Mouse (Mus musculus) layer of hippocampus, adult 6 months (tissue): ENCODE measurements around the gene Mex3b. TPM values are rescaled to one million over a fixed set of nuclear protein-coding genes. Genes with fewer than 3 reads are reported as not detected.

Source experiments
- long read RNA-seq, 2 experiments: library from polyadenylated mRNA; unstranded; transcript quantifications; one replicate each; pipeline ENCODE4 v2.0.0; 2019 to 2020
- polyA plus RNA-seq: library from polyadenylated mRNA; unstranded; fragments of <200 nt; fragmentation: Nextera tagmentation; gene quantifications from 2 replicates; pipeline ENCODE4 v1.2.3, GENCODE M21; 2021

The Mex3b gene
- 3.1 and 3.7 TPM in 2 replicates for polyA plus RNA-seq
- long read RNA-seq, experiment 1, partial matches to known transcripts, result 13 of 14 reads
- long read RNA-seq, experiment 1, other reads (novel, unspliced or antisense), result 1 of 14 reads
- long read RNA-seq, experiment 2, transcript Mex3b-201 (2 exons, 3,355 nt), result major isoform, 6 of 21 reads
- long read RNA-seq, experiment 2, partial matches to known transcripts, result 0 of 21 reads
- long read RNA-seq, experiment 2, other reads (novel, unspliced or antisense), result 15 of 21 reads

DNA sequence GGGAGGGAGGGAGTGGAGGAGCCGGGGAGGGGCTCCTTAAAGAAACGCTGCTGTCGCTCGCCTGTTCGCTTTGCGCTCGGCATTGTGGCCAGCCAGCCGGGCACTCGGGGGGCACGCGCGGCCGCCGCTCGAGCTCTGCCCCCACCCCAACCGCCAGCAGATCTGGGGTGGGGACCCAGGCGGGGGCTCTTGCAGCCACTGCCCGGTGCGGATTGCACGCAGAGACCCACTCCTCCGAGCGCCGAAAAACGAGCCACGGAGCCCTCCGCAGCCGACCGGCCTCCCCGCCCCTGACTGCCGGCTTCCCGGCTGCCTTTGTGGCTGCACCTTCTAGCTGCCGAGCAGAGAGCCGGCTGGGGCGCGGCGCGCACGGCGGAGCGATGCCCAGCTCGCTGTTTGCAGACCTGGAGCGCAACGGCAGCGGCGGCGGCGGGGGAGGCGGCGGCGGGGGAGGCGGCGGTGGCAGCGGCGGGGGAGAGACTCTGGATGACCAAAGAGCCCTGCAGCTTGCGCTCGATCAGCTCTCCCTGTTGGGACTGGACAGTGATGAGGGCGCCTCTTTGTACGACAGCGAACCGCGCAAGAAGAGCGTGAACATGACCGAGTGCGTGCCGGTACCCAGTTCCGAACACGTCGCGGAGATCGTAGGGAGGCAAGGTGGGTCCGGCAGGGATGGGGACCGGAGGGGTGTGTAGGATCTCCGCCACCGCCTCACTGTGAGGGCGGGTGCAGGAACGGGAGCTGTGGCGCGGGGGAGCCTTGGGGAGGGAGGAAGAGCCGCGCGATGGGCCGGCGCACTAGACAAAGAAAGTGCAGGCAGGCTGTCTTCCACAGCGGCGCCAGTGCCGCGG is at the start of gene Mex3b:
Mex3b (plus strand) TSS at position 63 of the 851 bp plus-strand sequence.

Other genes with a start within 250 kb of the Mex3b start
- gene Saxo2, start 218.8 kb upstream of the Mex3b start, polyA plus RNA-seq, result 30.3 and 42.5 TPM in 2 replicates
- 9.7 and 10.7 TPM in 2 replicates for gene Efl1, start 218.7 kb upstream of the Mex3b start, polyA plus RNA-seq